Mouse (Mus musculus): Measurements from ENCODE around the gene Ttll8. TPM values are rescaled to one million over a fixed set of nuclear protein-coding genes. Genes with fewer than 3 reads are reported as not detected.

The Ttll8 gene
- polyA plus RNA-seq, 1 experiment = not detected

DNA sequence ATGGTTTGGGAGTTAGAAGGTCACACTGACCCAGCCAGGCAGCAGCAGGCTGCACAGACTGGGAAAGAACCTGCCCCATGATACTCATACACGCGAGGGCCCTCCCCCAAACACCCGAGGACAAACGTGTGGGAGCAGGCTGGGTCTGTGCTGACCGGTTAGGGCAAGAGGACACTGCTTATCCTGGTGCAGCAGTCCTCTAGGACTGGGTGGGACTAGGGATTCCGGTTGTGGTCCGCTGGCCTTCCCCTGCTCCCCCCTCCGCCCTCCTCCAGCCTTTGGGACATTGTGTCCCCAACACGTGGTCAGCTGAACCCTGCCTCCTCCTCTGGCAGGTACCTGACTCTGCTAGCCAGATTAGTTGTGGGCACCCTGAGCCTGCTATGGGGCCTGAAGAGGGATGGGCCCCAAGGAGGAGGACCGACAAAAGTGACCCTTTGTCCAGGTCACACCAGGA, 78.6 kb downstream of the Ttll8 start:
- 0 out of 2 replicates have a peak overlapping the region, but pooled peaks have one; percentile 31 for H3K9ac ChIP-seq (ENCODE audit: low read depth, poor library complexity, severe bottlenecking)
- H3K9me3 ChIP-seq (replicated peaks; ENCODE audit: control insufficient read depth, insufficient read depth, low read length, poor library complexity, severe bottlenecking) = no peaks in the 10 kb centered on the region
- no peak overlapping the region for H3K27ac ChIP-seq (ENCODE audit: insufficient read depth, low read length)
- H3K4me3 ChIP-seq (ENCODE audit: low read depth, low read length) = no peak overlapping the region
- no peaks in the 10 kb centered on the region for H3K27me3 ChIP-seq (ENCODE audit: control insufficient read depth, insufficient read depth, low read length, poor library complexity, severe bottlenecking)
- H3K36me3 ChIP-seq (ENCODE audit: control insufficient read depth, insufficient read depth, low read length, poor library complexity, severe bottlenecking) = no peaks in the 10 kb centered on the region
- peaks cover 8% of the 10 kb centered on the region for H3K4me1 ChIP-seq (ENCODE audit: control insufficient read depth, insufficient read depth, low read length)
- TF ChIP-seq EP300 (IDR thresholded peaks at IDR 0.05; ENCODE audit: insufficient read depth, low read depth, low read length) (peak; percentile 37; the same call in 1 of the 2 replicates), POLR2A (IDR thresholded peaks at IDR 0.05; ENCODE audit: insufficient read depth, low read length) (no peak)

DNA sequence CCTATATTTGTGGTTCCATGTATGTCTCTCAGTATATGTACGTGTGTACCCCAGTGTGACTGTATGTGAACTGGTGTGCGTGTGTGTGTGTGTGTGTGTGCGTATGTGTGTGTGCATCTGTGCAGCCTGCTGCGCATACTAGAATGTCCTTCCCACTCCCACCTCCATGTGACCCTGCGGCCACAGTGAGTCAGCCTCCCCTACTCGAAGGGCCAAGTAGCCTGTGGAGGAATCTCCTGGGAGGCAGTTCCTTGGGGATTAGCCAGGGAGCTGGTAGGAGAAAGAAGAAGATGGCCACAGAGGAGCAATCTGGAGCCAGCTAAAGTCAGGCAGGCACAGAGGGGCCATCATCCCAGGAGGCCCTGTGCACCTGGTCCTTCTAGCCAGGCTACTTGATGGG, 79.7 kb downstream of the Ttll8 start:
- H3K27ac ChIP-seq (ENCODE audit: insufficient read depth, low read length) = no peak overlapping the region
- H3K4me3 ChIP-seq (ENCODE audit: low read depth, low read length) = no peak overlapping the region
- TF ChIP-seq EP300 (IDR thresholded peaks at IDR 0.05; ENCODE audit: insufficient read depth, low read depth, low read length) (no peak), POLR2A (IDR thresholded peaks at IDR 0.05; ENCODE audit: insufficient read depth, low read length) (no peak)
- no peaks in the 10 kb centered on the region for H3K36me3 ChIP-seq (ENCODE audit: control insufficient read depth, insufficient read depth, low read length, poor library complexity, severe bottlenecking)
- no peaks in the 10 kb centered on the region for H3K27me3 ChIP-seq (ENCODE audit: control insufficient read depth, insufficient read depth, low read length, poor library complexity, severe bottlenecking)
- peaks cover 8% of the 10 kb centered on the region for H3K4me1 ChIP-seq (ENCODE audit: control insufficient read depth, insufficient read depth, low read length)
- no peak overlapping the region for H3K9ac ChIP-seq (ENCODE audit: low read depth, poor library complexity, severe bottlenecking)
- H3K9me3 ChIP-seq (replicated peaks; ENCODE audit: control insufficient read depth, insufficient read depth, low read length, poor library complexity, severe bottlenecking) = peaks cover 5% of the 10 kb centered on the region; the same call in 1 of the 2 replicates

DNA sequence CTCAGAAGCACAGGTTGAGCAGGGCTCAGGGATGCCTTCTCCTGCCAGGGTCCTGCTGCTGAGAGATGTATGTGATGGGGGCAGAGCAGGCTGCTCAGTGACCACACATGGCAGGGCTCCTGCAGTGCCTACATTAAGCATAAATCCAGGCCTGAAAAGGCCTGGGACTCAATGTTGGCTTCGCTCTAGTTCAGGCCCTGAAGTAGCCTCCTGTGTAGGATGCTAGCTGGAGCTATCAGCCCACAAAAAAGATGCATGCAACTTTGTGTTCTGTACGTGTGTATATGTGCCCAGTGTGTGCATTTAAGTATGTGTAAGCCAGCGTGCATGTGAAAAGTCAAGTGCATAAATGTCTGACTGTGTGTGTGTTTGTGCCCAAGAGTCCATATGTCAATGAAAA, 80.2 kb downstream of the Ttll8 start:
- H3K4me3 ChIP-seq (ENCODE audit: low read depth, low read length) = no peak overlapping the region
- no peaks in the 10 kb centered on the region for H3K36me3 ChIP-seq (ENCODE audit: control insufficient read depth, insufficient read depth, low read length, poor library complexity, severe bottlenecking)

DNA sequence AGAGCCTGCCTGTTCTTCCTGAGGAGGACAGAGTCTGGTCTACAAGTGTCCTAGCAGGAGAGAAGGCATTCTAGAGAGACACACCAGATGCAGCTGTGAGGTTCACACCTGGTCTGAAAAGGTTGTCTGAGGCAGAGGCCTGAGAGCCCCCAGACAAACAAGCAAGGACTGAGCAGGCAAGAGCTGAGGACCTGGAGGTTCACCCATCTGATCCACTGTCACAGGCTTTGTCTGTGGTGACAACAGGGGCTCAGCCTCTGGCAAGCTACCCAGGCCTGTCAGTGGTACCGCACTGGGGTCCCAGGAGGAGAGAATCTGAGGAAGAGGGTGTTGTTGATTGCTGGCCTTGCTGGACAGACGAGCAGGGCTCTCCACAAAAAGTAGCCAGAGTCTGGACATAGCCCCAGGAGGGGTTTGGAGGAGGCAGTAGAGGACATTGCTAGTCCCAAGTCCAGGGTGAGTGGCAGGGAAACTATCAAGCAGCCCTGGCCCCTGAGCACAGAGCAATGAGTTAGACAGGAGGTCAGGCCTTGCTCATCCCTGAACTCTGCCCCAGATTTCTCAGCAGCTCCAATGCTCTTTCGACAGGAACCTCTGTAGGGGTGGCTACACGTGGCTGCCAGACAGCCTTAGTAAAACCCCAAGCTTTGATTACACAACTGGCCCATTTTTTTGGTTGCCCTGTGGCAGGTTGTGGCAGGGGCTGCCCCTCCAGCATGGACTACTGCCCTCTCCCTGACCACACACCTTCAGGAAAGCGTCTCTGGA, 83.6 kb downstream of the Ttll8 start:
- TF ChIP-seq POLR2A (IDR thresholded peaks at IDR 0.05; ENCODE audit: insufficient read depth, low read length) = no peak
- no peak for TF ChIP-seq EP300 (IDR thresholded peaks at IDR 0.05; ENCODE audit: insufficient read depth, low read depth, low read length)
- TF ChIP-seq CTCF (IDR thresholded peaks at IDR 0.05; ENCODE audit: low read depth, low read length) = no peak
- H3K36me3 ChIP-seq (ENCODE audit: control insufficient read depth, insufficient read depth, low read length, poor library complexity, severe bottlenecking) = peaks cover 1% of the 10 kb centered on the region
- no peak overlapping the region for H3K27ac ChIP-seq (ENCODE audit: insufficient read depth, low read length)
- H3K27me3 ChIP-seq (ENCODE audit: control insufficient read depth, insufficient read depth, low read length, poor library complexity, severe bottlenecking) = no peaks in the 10 kb centered on the region
- no peak overlapping the region for H3K4me3 ChIP-seq (ENCODE audit: low read depth, low read length)
- H3K4me1 ChIP-seq (ENCODE audit: control insufficient read depth, insufficient read depth, low read length) = peaks cover 12% of the 10 kb centered on the region
- H3K9ac ChIP-seq (ENCODE audit: low read depth, poor library complexity, severe bottlenecking) = no peak overlapping the region
- H3K9me3 ChIP-seq (replicated peaks; ENCODE audit: control insufficient read depth, insufficient read depth, low read length, poor library complexity, severe bottlenecking) = peaks cover 9% of the 10 kb centered on the region; the same call in 1 of the 2 replicates

More for the DNA sequence above, 80.2 kb downstream of the Ttll8 start:
- Histone ChIP-seq H3K9me3 (replicated peaks; ENCODE audit: control insufficient read depth, insufficient read depth, low read length, poor library complexity, severe bottlenecking) (peaks cover 8% of the 10 kb centered on the region; the same call in 1 of the 2 replicates), H3K4me1 (ENCODE audit: control insufficient read depth, insufficient read depth, low read length) (peaks cover 8% of the 10 kb centered on the region), H3K9ac (ENCODE audit: low read depth, poor library complexity, severe bottlenecking) (no peak overlapping the region), H3K27me3 (ENCODE audit: control insufficient read depth, insufficient read depth, low read length, poor library complexity, severe bottlenecking) (no peaks in the 10 kb centered on the region), H3K27ac (ENCODE audit: insufficient read depth, low read length) (no peak overlapping the region)
- TF ChIP-seq POLR2A (IDR thresholded peaks at IDR 0.05; ENCODE audit: insufficient read depth, low read length) (no peak), EP300 (IDR thresholded peaks at IDR 0.05; ENCODE audit: insufficient read depth, low read depth, low read length) (no peak), CTCF (IDR thresholded peaks at IDR 0.05; ENCODE audit: low read depth, low read length) (no peak)

DNA sequence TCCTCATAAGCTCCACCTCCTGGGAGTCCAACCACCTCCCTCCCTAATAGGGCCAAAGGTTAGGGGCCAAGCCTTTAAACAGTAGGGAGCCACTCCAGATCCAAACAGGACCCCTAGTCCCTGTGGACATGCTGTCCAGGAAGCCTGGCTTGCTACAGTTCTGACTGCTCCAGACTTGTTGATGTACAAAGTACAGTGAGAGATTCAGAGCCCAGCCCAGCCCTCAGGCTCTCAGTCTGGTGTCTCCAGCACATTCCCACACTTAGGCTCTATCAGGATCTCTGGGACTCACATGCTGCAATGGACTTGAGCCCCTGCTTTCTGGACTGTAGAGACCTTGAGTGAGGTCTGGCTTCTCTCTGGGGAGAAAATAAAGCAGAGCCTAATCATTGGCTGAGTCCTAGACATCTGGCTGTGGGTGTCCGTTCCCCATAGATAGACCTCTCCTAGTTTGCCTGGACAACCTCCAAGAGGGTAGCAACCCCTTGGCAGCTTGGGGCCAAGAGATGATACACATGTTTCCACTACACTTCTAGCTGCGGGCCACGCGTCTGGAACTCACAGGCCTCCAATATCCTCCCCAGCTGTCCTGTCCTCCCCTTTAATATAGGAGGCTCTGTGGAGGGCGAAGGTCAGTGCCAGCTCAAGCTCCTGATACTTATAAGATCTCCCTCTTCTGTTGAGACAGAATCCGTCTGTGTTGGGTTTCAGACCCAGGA, 86.0 kb downstream of the Ttll8 start:
- peak overlapping the region; percentile 99 for H3K27ac ChIP-seq (ENCODE audit: insufficient read depth, low read length)
- H3K36me3 ChIP-seq (ENCODE audit: control insufficient read depth, insufficient read depth, low read length, poor library complexity, severe bottlenecking) = peaks cover 23% of the 10 kb centered on the region
- peaks cover 10% of the 10 kb centered on the region for H3K4me1 ChIP-seq (ENCODE audit: control insufficient read depth, insufficient read depth, low read length)
- peaks cover 9% of the 10 kb centered on the region; the same call in 1 of the 2 replicates for H3K9me3 ChIP-seq (replicated peaks; ENCODE audit: control insufficient read depth, insufficient read depth, low read length, poor library complexity, severe bottlenecking)
- no peak overlapping the region for H3K9ac ChIP-seq (ENCODE audit: low read depth, poor library complexity, severe bottlenecking)
- no peaks in the 10 kb centered on the region for H3K27me3 ChIP-seq (ENCODE audit: control insufficient read depth, insufficient read depth, low read length, poor library complexity, severe bottlenecking)
- H3K4me3 ChIP-seq (ENCODE audit: low read depth, low read length) = no peak overlapping the region
- TF ChIP-seq EP300 (IDR thresholded peaks at IDR 0.05; ENCODE audit: insufficient read depth, low read depth, low read length) (peak; percentile 81), POLR2A (IDR thresholded peaks at IDR 0.05; ENCODE audit: insufficient read depth, low read length) (no peak)
